25 mouse cellular contexts compared by ENCODE assay signal in the genomic region with DNA sequence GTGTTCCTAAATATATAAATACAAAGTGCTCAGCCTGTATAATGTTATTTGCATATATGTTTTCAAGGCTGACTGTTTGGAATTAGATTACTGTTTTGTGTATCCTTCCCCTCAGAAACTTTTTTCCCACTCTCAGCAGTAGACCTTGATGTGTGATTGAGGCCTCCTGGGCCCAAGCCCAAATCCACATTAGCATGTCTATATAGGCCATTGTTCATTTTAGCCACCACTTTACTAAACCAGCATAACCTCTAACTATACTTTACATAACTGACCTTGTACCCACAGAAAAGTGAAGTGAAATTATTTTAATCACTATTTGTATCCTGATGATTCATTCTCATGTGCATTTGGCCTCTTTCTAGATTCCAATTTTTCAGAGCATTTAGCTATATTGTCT.
"Had no signal": no experiment of that assay in that cellular context is flagged by ENCODE, and none has a peak within 500 bp of the region (broad histone marks: within the 10 kb centered on the region; RNA-seq: fewer than 3 reads in every experiment).

No protein-coding gene starts in this region.

- H3K4me2 ChIP-seq: heart, embryonic 11.5 days; heart, embryonic 13.5 days; heart, embryonic 15.5 days; hindbrain, embryonic 13.5 days; hindbrain, embryonic 15.5 days; kidney, embryonic 15.5 days; limb, embryonic 13.5 days; limb, embryonic 15.5 days had no signal

- DNase-seq: gastrocnemius, adult 2 months; gastrocnemius, postnatal 10 days; gastrocnemius, postnatal 25 days; heart, adult 2 months; heart, postnatal 14 days; heart, postnatal 36 days; kidney, adult 11 months; kidney, adult 2 months; kidney, adult 9 months; kidney, postnatal 14 days; kidney, postnatal 36 days; layer of hippocampus, adult 9-11 months; layer of hippocampus, postnatal 36 days; left cerebral cortex, postnatal 4 days had no signal

- H3K9ac ChIP-seq: heart, embryonic 13.5 days; heart, embryonic 15.5 days; hindbrain, embryonic 13.5 days; hindbrain, embryonic 15.5 days; kidney, embryonic 15.5 days; limb, embryonic 13.5 days; limb, embryonic 15.5 days had no signal

- H3K4me3 ChIP-seq: gastrocnemius, adult 2 months; heart, adult 2 months; heart, embryonic 13.5 days; heart, embryonic 15.5 days; hindbrain, embryonic 13.5 days; hindbrain, embryonic 15.5 days; kidney, embryonic 15.5 days; limb, embryonic 13.5 days; limb, embryonic 15.5 days had no signal

- H3K9me3 ChIP-seq: heart, embryonic 13.5 days; heart, embryonic 15.5 days; hindbrain, embryonic 15.5 days; kidney, embryonic 15.5 days; limb, embryonic 13.5 days; limb, embryonic 15.5 days had no signal

- H3K27ac ChIP-seq: gastrocnemius, adult 2 months; heart, adult 2 months; heart, embryonic 13.5 days; heart, embryonic 15.5 days; hindbrain, embryonic 13.5 days; hindbrain, embryonic 15.5 days; hindbrain, postnatal 0 days; kidney, embryonic 15.5 days; kidney, postnatal 0 days; limb, embryonic 13.5 days; limb, embryonic 15.5 days had no signal

- H3K4me1 ChIP-seq: heart, embryonic 13.5 days; heart, embryonic 15.5 days; hindbrain, embryonic 13.5 days; hindbrain, embryonic 15.5 days; kidney, embryonic 15.5 days; limb, embryonic 13.5 days; limb, embryonic 15.5 days had no signal

- H3K27me3 ChIP-seq: heart, embryonic 13.5 days; heart, embryonic 15.5 days; hindbrain, embryonic 13.5 days; hindbrain, embryonic 15.5 days; kidney, embryonic 15.5 days; limb, embryonic 13.5 days; limb, embryonic 15.5 days had no signal

- ATAC-seq: hindbrain, postnatal 0 days; intestine, embryonic 16.5 days had no signal

- H3K36me3 ChIP-seq: heart, embryonic 13.5 days; heart, embryonic 15.5 days; hindbrain, embryonic 13.5 days; hindbrain, embryonic 15.5 days; kidney, embryonic 15.5 days; limb, embryonic 13.5 days; limb, embryonic 15.5 days had no signal
